Mouse (Mus musculus): ENCODE data around the gene Gm10358. TPM values are rescaled to one million over a fixed set of nuclear protein-coding genes. Genes with fewer than 3 reads are reported as not detected.
"Not testable (repeated sequence)": the region's sequence is repeated elsewhere in the genome, so short reads cannot be mapped to it uniquely, and the experiment has no call there.

Gene Gm10358
- polyA plus RNA-seq (2015; fragmentation: Nextera tagmentation; extraction: Ambion mirVana): 0.35 TPM in 1 of 2 replicates, not detected in the other

GRCm38 (mm10) chr8:75406489-75406888, at the start of gene Gm10358:
Gm10358 (minus strand) TSS chr8:75406589.
- no peaks in the 10 kb centered on the region for H3K27me3 ChIP-seq
- no peak within 1 kb of the TSS for H3K27ac ChIP-seq
- no peak within 1 kb of the TSS for H3K4me2 ChIP-seq (replicated peaks)
- no peak within 1 kb of the TSS for H3K4me3 ChIP-seq (replicated peaks)
- ATAC-seq: no peak
- H3K36me3 ChIP-seq: no peaks in the 10 kb centered on the region
- WGBS: 95% methylated on average over 5 of the region's 5 CpGs
- no peaks in the 10 kb centered on the region for H3K4me1 ChIP-seq (replicated peaks)
- no peaks in the 10 kb centered on the region for H3K9me3 ChIP-seq
- H3K9ac ChIP-seq (replicated peaks): no peak within 1 kb of the TSS

GRCm38 (mm10) chr8:75448394-75448793, 42.0 kb upstream of the Gm10358 start, which contains the start of gene Iqcm:
Iqcm (plus strand) TSS chr8:75448694.
- Histone ChIP-seq H3K9me3 (no peaks in the 10 kb centered on the region), H3K4me3 (replicated peaks) (no peak within 1 kb of the TSS), H3K4me2 (replicated peaks) (no peak within 1 kb of the TSS), H3K27ac (no peak within 1 kb of the TSS), H3K9ac (replicated peaks) (no peak within 1 kb of the TSS), H3K27me3 (no peaks in the 10 kb centered on the region), H3K4me1 (replicated peaks) (no peaks in the 10 kb centered on the region), H3K36me3 (no peaks in the 10 kb centered on the region)
- no peak for ATAC-seq
- WGBS: 93% methylated on average over 7 of the region's 7 CpGs

- WGBS: 83% methylated on average over 3 of the region's 3 CpGs
- H3K9me3 ChIP-seq; H3K4me3 ChIP-seq (replicated peaks); ATAC-seq; H3K27ac ChIP-seq; H3K9ac ChIP-seq (replicated peaks); H3K36me3 ChIP-seq; H3K4me1 ChIP-seq (replicated peaks); H3K27me3 ChIP-seq; H3K4me2 ChIP-seq (replicated peaks): not testable (repeated sequence)
These were observed 9.3 kb upstream of the Gm10358 start for GRCm38 (mm10) chr8:75415696-75416095.

GRCm38 (mm10) chr8:75384770-75385290, 21.6 kb downstream of the Gm10358 start:
- H3K9me3 ChIP-seq: no peaks in the 10 kb centered on the region
- H3K4me2 ChIP-seq (replicated peaks): no peak overlapping the region
- no peak overlapping the region for H3K9ac ChIP-seq (replicated peaks)
- H3K36me3 ChIP-seq: no peaks in the 10 kb centered on the region
- no peak overlapping the region for H3K27ac ChIP-seq
- H3K27me3 ChIP-seq: 0 out of 2 replicates have a peak, but pooled peaks cover 5% of the 10 kb centered on the region
- H3K4me1 ChIP-seq (replicated peaks): no peaks in the 10 kb centered on the region
- no peak for ATAC-seq
- WGBS: 92% methylated on average over 4 of the region's 4 CpGs
- no peak overlapping the region for H3K4me3 ChIP-seq (replicated peaks)

GRCm38 (mm10) chr8:75375530-75376123, 30.8 kb downstream of the Gm10358 start:
- Histone ChIP-seq H3K4me1 (replicated peaks) (peaks cover 7% of the 10 kb centered on the region; the same call in 1 of the 2 replicates), H3K27me3 (peaks cover 37% of the 10 kb centered on the region), H3K36me3 (no peaks in the 10 kb centered on the region), H3K9me3 (no peaks in the 10 kb centered on the region), H3K27ac (no peak overlapping the region), H3K4me2 (replicated peaks) (no peak overlapping the region), H3K4me3 (replicated peaks) (no peak overlapping the region), H3K9ac (replicated peaks) (no peak overlapping the region)
- 9% methylated on average over 1 of the region's 1 CpGs for WGBS
- peak; percentile 83 for ATAC-seq

GRCm38 (mm10) chr8:75372006-75372405, 34.4 kb downstream of the Gm10358 start:
- no peak overlapping the region for H3K27ac ChIP-seq
- ATAC-seq: no peak
- H3K27me3 ChIP-seq: peaks cover 32% of the 10 kb centered on the region
- no peaks in the 10 kb centered on the region for H3K9me3 ChIP-seq
- no peak overlapping the region for H3K9ac ChIP-seq (replicated peaks)
- H3K4me3 ChIP-seq (replicated peaks): no peak overlapping the region
- no peaks in the 10 kb centered on the region for H3K36me3 ChIP-seq
- H3K4me2 ChIP-seq (replicated peaks): no peak overlapping the region
- 97% methylated on average over 2 of the region's 2 CpGs for WGBS
- peaks cover 7% of the 10 kb centered on the region; the same call in 1 of the 2 replicates for H3K4me1 ChIP-seq (replicated peaks)

Other genes starting within 250 kb of the Gm10358 start
- gene Rasd2, start 192.6 kb downstream of the Gm10358 start, polyA plus RNA-seq (2015; fragmentation: Nextera tagmentation; extraction: Ambion mirVana): 0.45 and 0.92 TPM in 2 replicates
- gene Iqcm, start 42.1 kb upstream of the Gm10358 start, polyA plus RNA-seq (2015; fragmentation: Nextera tagmentation; extraction: Ambion mirVana): not detected in 2 replicates